Mouse (Mus musculus) lung, embryonic 15.5 days (tissue): ENCODE data around the gene Thap3. TPM values are rescaled to one million over a fixed set of nuclear protein-coding genes. Genes with fewer than 3 reads are reported as not detected.
A peak's percentile ranks its signal among the peaks of the same experiment; 100 is the strongest.
"Not testable (repeated sequence)": the region's sequence is repeated elsewhere in the genome, so short reads cannot be mapped to it uniquely, and the experiment has no call there.

Source experiments
- ATAC-seq: fragments of 200-750 bp; cut with Nextera tagmentation; 2 replicates; pipeline ENCODE4 v1.8.0; 2017; ENCODE audit warnings: moderate number of reproducible peaks, borderline replicate concordance; ENCODE audit not compliant: low FRiP score, low TSS enrichment; ENCODE audit errors: extremely low read depth
- H3K27ac ChIP-seq: fragments of 300-500 bp; sonication (generic); 2 replicates; pipeline ENCODE4 v1.5.1; 2015; ENCODE audit warnings: moderate library complexity, mild to moderate bottlenecking, inconsistent platforms
- H3K27me3 ChIP-seq: fragments of 300-500 bp; sonication (generic); 2 replicates; pipeline ENCODE4 v1.6.1; 2015; ENCODE audit warnings: inconsistent platforms
- H3K36me3 ChIP-seq: fragments of 300-500 bp; sonication (generic); 2 replicates; pipeline ENCODE4 v1.6.1; 2015; ENCODE audit warnings: inconsistent platforms
- H3K4me1 ChIP-seq: fragments of 300-500 bp; sonication (generic); 2 replicates; pipeline ENCODE4 v1.6.1; 2015; ENCODE audit warnings: inconsistent platforms
- H3K4me2 ChIP-seq: fragments of 300-500 bp; sonication (generic); 2 replicates; pipeline ENCODE4 v1.6.1; 2015; ENCODE audit warnings: inconsistent platforms, mild to moderate bottlenecking, moderate library complexity
- H3K4me3 ChIP-seq: fragments of 300-500 bp; sonication (generic); 2 replicates; pipeline ENCODE4 v1.5.1; 2015; ENCODE audit warnings: mild to moderate bottlenecking, inconsistent platforms
- H3K9ac ChIP-seq: fragments of 300-500 bp; sonication (generic); 2 replicates; pipeline ENCODE4 v1.6.1; 2015; ENCODE audit warnings: inconsistent platforms
- H3K9me3 ChIP-seq: fragments of 300-500 bp; sonication (generic); 2 replicates; pipeline ENCODE4 v1.6.1; 2016; ENCODE audit warnings: inconsistent platforms
- WGBS: fragments of 180-500 bp; shearing (Covaris S2); methylation state at CpG from one replicate; pipeline ENCODE4 v1.1.7; 2015; 5-methylcytosine and 5-hydroxymethylcytosine counted together
- polyA plus RNA-seq: library from polyadenylated mRNA; unstranded; fragments of >200 nt; fragmentation: Nextera tagmentation; extraction: Ambion mirVana; gene quantifications from 2 replicates; pipeline ENCODE4 v1.2.1, GENCODE M21; 2015

Gene Thap3
- 40.7 and 41.1 TPM in 2 replicates for polyA plus RNA-seq

DNA sequence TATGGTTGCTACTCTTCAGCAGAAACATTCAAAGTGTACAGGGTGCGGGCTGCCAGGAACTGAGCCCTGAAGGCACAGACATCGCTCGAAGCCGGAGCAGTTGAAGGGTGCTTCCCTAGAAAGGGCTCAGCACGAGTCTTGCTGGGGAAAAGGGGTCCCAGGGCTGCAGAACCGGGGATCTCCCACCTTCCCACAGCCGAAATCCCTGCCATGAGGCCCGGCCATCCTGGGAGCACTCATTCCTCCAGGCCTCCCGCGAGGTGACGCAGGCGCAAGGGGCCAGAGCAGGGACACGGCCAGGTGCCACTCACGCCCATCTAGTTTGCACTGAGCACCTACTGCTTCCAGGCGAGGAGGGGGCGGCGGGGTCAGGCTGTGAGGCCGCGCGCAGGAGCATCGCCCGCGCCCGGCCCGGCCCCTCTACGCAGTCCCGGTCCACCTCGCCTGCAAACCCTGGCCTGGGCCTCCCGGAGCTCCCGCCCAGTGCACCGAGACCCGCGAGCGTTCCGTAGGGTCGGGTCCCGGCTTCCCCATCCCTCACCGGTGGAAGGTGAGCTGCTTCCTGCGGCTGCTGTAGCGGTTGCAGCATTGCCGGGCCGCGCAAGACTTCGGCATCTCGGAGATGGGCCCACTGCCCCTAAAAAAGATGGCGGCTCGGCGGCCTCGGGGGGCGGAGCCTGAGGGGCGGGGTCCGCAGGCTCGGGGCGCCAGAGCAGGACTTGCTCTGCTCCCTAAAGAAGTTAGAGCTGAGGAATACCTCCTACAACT, at the start of gene Thap3:
Gene Thap3, minus strand, starts transcription at position 656 of the 768 bp plus-strand sequence.
- no peaks in the 10 kb centered on the region for H3K9me3 ChIP-seq
- H3K27ac ChIP-seq, result peak within 1 kb of the TSS; percentile 88
- peak within 1 kb of the TSS; percentile 98 for H3K9ac ChIP-seq
- H3K27me3 ChIP-seq, result no peaks in the 10 kb centered on the region
- peak; percentile 63; the same call in 1 of the 2 replicates for ATAC-seq
- H3K4me3 ChIP-seq, result peak within 1 kb of the TSS; percentile 98
- H3K36me3 ChIP-seq, result peaks cover 30% of the 10 kb centered on the region
- peaks cover 40% of the 10 kb centered on the region for H3K4me1 ChIP-seq
- H3K4me2 ChIP-seq, result peak within 1 kb of the TSS; percentile 88
- WGBS, result under 1% methylated on average over 53 of the region's 54 CpGs

DNA sequence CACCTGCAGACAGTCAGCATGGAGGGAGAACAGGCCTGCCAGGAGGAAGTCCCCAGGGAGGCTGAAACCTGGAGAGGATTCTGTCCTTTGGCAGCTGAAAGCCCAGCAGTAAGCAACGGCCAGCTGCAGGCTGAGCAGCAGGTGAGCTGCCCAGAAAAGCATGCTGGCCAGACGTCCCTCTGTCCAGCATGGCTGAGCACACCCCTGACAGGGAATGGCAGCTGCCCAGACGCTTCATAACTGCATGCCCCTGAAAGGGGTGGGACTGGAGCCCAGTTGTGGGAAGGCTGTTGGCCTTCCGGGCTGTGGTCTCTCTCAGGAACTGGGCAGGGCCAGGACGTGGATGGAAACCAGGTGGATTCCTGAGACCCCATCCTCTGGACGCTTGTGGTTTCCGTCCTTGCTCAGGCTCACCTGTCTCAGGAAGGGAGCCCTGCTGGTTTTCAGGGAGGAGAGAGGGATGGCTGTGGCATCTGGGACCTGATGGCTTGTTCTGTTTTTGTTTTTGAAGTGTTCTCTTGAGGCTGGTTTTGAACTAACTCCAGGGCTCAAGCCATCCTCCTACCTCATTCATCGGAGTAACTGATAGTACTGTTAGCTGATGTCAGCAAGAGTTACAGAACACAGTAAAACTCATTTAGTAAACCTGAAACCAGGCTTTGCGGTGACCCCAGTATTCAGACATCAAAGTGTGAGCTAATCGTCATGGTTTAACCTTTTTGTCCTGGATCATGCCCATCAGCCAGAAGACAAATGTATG, 49.6 kb upstream of the Thap3 start, which contains the start of gene Tas1r1:
Gene Tas1r1, minus strand, starts transcription at position 344 of the 760 bp plus-strand sequence.
- ATAC-seq, result no peak
- peak within 1 kb of the TSS; percentile 92 for H3K9ac ChIP-seq
- peak within 1 kb of the TSS; percentile 93 for H3K4me2 ChIP-seq
- peak within 1 kb of the TSS; percentile 99 for H3K4me3 ChIP-seq
- peaks cover 14% of the 10 kb centered on the region for H3K4me1 ChIP-seq
- no peaks in the 10 kb centered on the region for H3K27me3 ChIP-seq
- no peak within 1 kb of the TSS; the same call in 1 of the 2 replicates for H3K27ac ChIP-seq
- 44% methylated on average over 10 of the region's 10 CpGs for WGBS
- H3K36me3 ChIP-seq, result peaks cover 25% of the 10 kb centered on the region
- no peaks in the 10 kb centered on the region for H3K9me3 ChIP-seq

DNA sequence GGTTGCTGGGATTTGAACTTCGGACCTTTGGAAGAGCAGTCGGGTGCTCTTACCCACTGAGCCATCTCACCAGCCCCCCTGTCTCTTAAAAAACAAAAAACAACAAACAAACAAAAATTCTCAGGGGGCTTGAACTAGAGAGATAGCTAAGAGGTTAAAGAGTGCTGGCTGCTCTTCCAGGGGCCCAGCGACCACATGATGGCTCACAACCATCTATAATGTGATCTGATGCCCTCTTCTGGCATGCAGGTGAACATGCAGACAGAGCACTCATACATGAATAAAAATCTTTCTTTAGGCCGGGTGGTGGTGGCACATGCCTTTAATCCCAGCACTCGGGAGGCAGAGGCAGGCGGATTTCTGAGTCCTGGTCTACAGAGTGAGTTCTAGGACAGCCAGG, 47.7 kb upstream of the Thap3 start:
- not testable (repeated sequence) for H3K9me3 ChIP-seq, H3K36me3 ChIP-seq, H3K27me3 ChIP-seq, H3K4me3 ChIP-seq, H3K4me2 ChIP-seq, H3K9ac ChIP-seq, ATAC-seq, H3K27ac ChIP-seq
- 90% methylated on average over 6 of the region's 6 CpGs for WGBS
- H3K4me1 ChIP-seq, result peaks cover 14% of the 10 kb centered on the region

DNA sequence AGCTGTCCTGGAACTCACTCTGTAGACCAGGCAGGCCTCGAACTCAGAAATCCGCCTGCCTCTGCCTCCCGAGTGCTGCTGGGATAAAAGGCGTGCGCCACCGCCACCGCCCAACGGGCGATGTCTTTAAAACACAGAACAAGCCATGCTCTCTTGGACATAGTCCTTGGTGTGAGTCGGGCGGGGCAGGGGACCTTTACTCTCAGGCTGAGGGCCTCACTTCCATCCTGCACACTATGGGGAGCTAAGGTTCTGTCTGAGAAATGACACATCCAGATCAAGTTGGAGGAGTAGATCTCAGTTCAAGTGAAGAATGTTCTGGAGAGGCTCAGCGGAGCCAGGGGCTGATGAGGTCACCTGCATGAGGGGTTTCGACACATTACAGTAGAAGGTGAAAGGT, 44.1 kb upstream of the Thap3 start:
- no peak for ATAC-seq
- 84% methylated on average over 13 of the region's 13 CpGs for WGBS

DNA sequence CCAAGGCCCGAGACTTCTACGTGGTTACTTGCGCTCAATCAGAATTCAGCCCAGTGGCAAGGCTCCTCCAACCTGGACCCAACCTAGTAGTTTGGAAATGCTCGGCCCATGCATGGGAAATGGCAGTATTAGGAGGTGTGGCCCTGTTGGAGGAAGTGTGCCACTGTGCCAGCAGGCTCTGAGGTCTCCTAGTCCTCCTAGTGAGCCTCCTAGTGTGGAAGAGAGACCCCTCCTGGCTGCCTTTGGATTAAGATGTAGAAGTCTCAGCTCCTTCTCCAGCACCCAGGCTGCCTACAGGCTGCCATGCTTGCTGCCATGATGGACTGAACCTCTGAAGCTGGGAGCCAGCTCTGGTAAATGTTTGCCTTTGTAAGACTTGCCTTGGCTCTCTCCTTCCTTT, 41.2 kb upstream of the Thap3 start:
- no peaks in the 10 kb centered on the region for H3K9me3 ChIP-seq
- H3K27me3 ChIP-seq, result no peaks in the 10 kb centered on the region
- no peak for ATAC-seq
- H3K9ac ChIP-seq, result no peak overlapping the region
- no peak overlapping the region for H3K4me3 ChIP-seq
- H3K27ac ChIP-seq, result no peak overlapping the region
- WGBS, result 73% methylated on average over 4 of the region's 4 CpGs
- H3K4me2 ChIP-seq, result no peak overlapping the region
- no peaks in the 10 kb centered on the region for H3K36me3 ChIP-seq
- H3K4me1 ChIP-seq, result peaks cover 32% of the 10 kb centered on the region

More for the DNA sequence above, 44.1 kb upstream of the Thap3 start:
- no peaks in the 10 kb centered on the region for H3K36me3 ChIP-seq
- no peaks in the 10 kb centered on the region for H3K27me3 ChIP-seq
- no peak overlapping the region for H3K27ac ChIP-seq
- H3K4me2 ChIP-seq, result no peak overlapping the region
- peaks cover 10% of the 10 kb centered on the region for H3K4me1 ChIP-seq
- H3K4me3 ChIP-seq, result no peak overlapping the region
- H3K9ac ChIP-seq, result no peak overlapping the region
- no peaks in the 10 kb centered on the region for H3K9me3 ChIP-seq

DNA sequence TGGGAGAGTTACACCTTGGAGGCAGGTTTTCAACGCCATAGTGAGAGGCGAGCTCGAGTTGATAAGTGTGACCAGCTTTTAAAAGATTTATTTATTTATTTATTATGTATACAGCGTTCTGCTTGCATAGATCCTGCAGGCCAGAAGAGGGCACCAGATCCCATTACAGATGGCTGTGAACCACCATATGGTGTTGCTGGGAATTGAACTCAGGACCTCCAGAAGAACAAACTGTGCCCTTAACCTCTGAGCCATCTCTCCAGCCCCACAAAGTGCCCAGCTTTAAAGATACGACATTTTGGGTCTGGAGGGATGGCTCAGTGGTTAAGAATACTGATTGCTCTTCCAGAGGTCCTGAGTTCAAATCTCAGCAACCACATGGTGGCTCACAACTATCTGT, 40.3 kb upstream of the Thap3 start:
- Histone ChIP-seq H3K27ac (no peak overlapping the region), H3K4me2 (peak overlapping the region; percentile 94; the same call in 1 of the 2 replicates), H3K36me3 (0 out of 2 replicates have a peak, but pooled peaks cover 3% of the 10 kb centered on the region), H3K4me3 (no peak overlapping the region), H3K27me3 (no peaks in the 10 kb centered on the region), H3K9me3 (no peaks in the 10 kb centered on the region), H3K4me1 (peaks cover 40% of the 10 kb centered on the region), H3K9ac (no peak overlapping the region)
- 45% methylated on average over 5 of the region's 5 CpGs for WGBS
- no peak for ATAC-seq

DNA sequence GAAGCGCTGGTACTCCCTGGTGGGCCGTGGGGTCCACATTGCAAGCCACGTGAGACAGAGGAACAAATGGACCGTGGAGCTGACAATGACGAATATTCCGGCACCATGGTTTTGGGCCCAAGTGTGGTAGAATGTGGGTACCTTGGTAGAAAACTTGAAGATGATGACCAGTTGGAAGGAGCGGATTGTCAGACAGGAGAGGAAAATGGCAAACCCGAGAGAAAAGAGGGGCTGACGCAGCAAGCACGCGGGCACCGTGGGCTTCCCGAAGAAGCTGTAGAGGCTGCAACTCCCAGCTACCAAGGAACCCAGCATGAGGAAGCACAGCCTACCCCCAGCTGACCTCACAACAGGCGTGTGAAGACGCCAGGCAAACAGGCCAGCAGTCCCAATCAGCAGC, 39.7 kb upstream of the Thap3 start:
- H3K4me1 ChIP-seq, result peaks cover 43% of the 10 kb centered on the region
- no peaks in the 10 kb centered on the region for H3K27me3 ChIP-seq
- H3K9ac ChIP-seq, result peak overlapping the region; percentile 50; the same call in 1 of the 2 replicates
- no peaks in the 10 kb centered on the region for H3K9me3 ChIP-seq
- H3K4me2 ChIP-seq, result peak overlapping the region; percentile 94
- no peak for ATAC-seq
- H3K4me3 ChIP-seq, result peak overlapping the region; percentile 90
- 58% methylated on average over 15 of the region's 15 CpGs for WGBS
- peaks cover 7% of the 10 kb centered on the region for H3K36me3 ChIP-seq
- H3K27ac ChIP-seq, result no peak overlapping the region

DNA sequence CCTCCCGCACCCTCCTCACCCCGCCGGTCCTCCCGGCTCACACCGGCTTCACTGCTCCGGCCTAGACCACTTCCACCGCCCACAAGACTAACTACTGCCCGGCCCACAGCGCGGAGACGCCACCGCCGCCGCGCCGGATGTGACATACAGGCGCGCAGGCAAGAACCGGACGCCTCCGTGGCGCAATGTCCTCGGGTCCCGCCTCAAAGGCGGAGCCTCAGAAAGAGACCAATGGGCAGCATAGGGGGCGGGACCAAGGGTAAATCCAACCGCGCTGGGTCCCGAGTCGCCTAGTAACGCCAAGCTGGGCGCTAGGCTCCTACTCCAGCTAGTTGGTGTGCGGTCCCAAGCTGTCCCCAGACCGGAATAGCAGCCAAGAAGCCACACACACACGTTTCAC, 38.7 kb upstream of the Thap3 start, which contains the start of gene Zbtb48:
Gene Zbtb48, minus strand, starts transcription at position 148 of the 400 bp plus-strand sequence.
- Histone ChIP-seq H3K9ac (peak within 1 kb of the TSS; percentile 85), H3K4me2 (peak within 1 kb of the TSS; percentile 94), H3K4me3 (peak within 1 kb of the TSS; percentile 90), H3K36me3 (peaks cover 16% of the 10 kb centered on the region), H3K9me3 (no peaks in the 10 kb centered on the region), H3K4me1 (peaks cover 45% of the 10 kb centered on the region), H3K27ac (peak within 1 kb of the TSS; percentile 70), H3K27me3 (no peaks in the 10 kb centered on the region)
- WGBS, result under 1% methylated on average over 35 of the region's 35 CpGs
- ATAC-seq, result peak; percentile 98

DNA sequence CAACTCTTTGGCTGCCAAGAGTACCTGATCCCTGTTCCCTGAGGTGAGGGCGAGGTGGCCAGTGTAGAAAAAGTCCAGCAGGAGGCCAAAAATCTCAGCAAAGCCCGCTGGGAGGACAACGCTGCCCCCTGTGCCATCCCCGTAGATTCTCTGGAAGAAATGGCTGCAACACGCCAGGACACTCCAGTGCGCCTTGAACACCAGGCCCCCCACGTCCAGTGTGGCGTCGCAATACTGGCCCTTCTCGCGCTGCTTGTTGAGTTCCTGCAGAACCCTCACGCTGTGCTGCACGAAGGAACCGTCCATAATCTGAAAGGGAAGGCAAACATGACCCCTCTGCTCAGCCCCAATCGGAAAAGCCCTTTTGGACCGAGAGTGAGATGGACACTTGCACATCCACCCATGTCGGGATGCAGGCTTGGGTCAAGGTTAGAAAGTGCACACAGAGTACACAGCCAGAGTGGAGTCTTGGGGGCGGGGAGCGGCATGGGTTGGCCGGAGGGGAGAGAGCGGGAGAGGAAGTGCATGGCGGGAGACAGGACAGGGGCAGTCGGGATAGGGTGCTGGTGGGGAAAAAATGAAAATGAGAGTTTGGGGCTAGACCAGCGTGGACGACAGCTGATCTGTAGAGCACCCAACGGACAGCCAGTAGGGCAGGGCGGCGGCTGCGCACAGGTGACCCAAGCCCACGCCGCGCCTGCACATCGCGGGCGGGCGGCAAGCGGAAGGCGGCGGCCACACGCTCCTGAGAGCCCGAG, 38.1 kb upstream of the Thap3 start:
- H3K4me1 ChIP-seq, result peaks cover 45% of the 10 kb centered on the region
- WGBS, result 2% methylated on average over 41 of the region's 41 CpGs
- no peaks in the 10 kb centered on the region for H3K9me3 ChIP-seq
- H3K27me3 ChIP-seq, result no peaks in the 10 kb centered on the region
- peaks cover 21% of the 10 kb centered on the region for H3K36me3 ChIP-seq
- H3K9ac ChIP-seq, result peak overlapping the region; percentile 85
- peak overlapping the region; percentile 70 for H3K27ac ChIP-seq
- peak overlapping the region; percentile 90 for H3K4me3 ChIP-seq
- H3K4me2 ChIP-seq, result peak overlapping the region; percentile 94
- ATAC-seq, result peak; percentile 53

DNA sequence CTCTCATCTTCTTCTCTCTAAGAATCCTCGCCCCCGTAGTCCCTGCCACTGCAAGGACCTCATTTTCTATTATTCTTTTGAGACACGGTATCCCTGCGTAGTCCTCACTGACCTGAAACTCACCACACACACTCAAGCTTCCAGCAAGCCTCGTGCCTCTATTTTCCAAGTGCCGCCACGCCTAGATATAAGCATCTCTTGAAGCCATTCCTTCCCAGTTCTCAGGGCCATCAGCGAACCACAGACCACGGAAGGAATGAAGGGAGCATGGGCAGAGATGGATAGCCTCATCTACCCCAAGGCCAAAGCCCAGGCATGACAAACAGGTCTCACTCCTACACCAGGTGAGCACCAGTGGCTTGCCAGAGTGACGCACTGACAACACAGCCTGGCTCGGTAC, 35.7 kb upstream of the Thap3 start:
- Histone ChIP-seq H3K36me3 (peaks cover 45% of the 10 kb centered on the region), H3K27ac (no peak overlapping the region), H3K4me1 (peaks cover 45% of the 10 kb centered on the region), H3K4me3 (no peak overlapping the region), H3K4me2 (no peak overlapping the region), H3K9ac (no peak overlapping the region), H3K27me3 (no peaks in the 10 kb centered on the region), H3K9me3 (no peaks in the 10 kb centered on the region)
- no peak for ATAC-seq
- 83% methylated on average over 11 of the region's 11 CpGs for WGBS

DNA sequence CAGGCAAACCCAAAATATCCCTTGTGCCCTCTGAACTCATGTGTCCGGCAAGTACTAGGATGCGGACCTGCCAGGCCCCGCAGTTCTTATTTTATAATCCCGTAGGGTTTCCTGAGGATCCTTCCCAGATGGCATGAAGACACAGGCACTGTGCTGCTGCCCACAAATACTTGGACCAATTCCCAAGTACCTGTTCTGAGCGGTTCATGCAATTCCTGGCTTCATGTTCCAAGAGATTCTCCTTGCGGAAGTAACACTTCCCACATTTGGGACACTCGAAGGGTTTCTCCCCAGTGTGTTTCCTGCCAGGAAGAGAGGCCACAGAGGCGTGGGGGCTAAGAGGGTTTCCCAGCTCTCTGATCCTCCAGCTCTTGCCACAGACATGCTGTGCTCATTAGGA, 33.7 kb upstream of the Thap3 start:
- Histone ChIP-seq H3K4me2 (no peak overlapping the region), H3K27me3 (no peaks in the 10 kb centered on the region), H3K9ac (no peak overlapping the region), H3K36me3 (peaks cover 59% of the 10 kb centered on the region), H3K27ac (no peak overlapping the region), H3K4me3 (no peak overlapping the region), H3K4me1 (peaks cover 33% of the 10 kb centered on the region), H3K9me3 (no peaks in the 10 kb centered on the region)
- WGBS, result 84% methylated on average over 8 of the region's 8 CpGs
- no peak for ATAC-seq
